Comparison of ENCODE assay signal across 17 mouse cellular contexts in genomic region chr17:13174029-13174428, GRCm38 (mm10). TPM values are rescaled to one million over a fixed set of nuclear protein-coding genes. Genes with fewer than 3 reads are reported as not detected.
"Had no signal": no experiment of that assay in that cellular context is flagged by ENCODE, and none has a peak within 500 bp of the region (broad histone marks: within the 10 kb centered on the region; RNA-seq: fewer than 3 reads in every experiment).

No protein-coding gene starts in this region.

RNA-seq across cellular contexts. Expression of gene Unc93a, which starts 42.4 kb away (rescaled TPM):
- total RNA-seq: layer of hippocampus, postnatal 25 days; left cerebral cortex, postnatal 14 days had no signal
- polyA plus RNA-seq: kidney, embryonic 14.5 days; limb, embryonic 10.5 days; liver, embryonic 11.5 days; liver, embryonic 15.5 days; lung, embryonic 14.5 days; macrophage; midbrain, embryonic 10.5 days; midbrain, embryonic 14.5 days; neural tube, embryonic 14.5 days; stomach, embryonic 16.5 days; urinary bladder, adult 2 months had no signal

RNA-seq across cellular contexts. Expression of gene Smok2a, which starts 47.0 kb away (rescaled TPM):
- total RNA-seq: layer of hippocampus, postnatal 25 days; left cerebral cortex, adult 2 months; left cerebral cortex, postnatal 14 days had no signal
- polyA plus RNA-seq: kidney, embryonic 14.5 days; large intestine, adult 2 months; limb, embryonic 10.5 days; limb, embryonic 14.5 days; liver, embryonic 11.5 days; liver, embryonic 15.5 days; lung, embryonic 14.5 days; macrophage; midbrain, embryonic 10.5 days; midbrain, embryonic 14.5 days; neural tube, embryonic 14.5 days; small intestine, adult 2 months; stomach, embryonic 16.5 days; urinary bladder, adult 2 months had no signal

RNA-seq across cellular contexts. Expression of gene Smok2b, which starts 56.0 kb away (rescaled TPM):
- total RNA-seq: layer of hippocampus, postnatal 25 days; left cerebral cortex, adult 2 months; left cerebral cortex, postnatal 14 days had no signal
- polyA plus RNA-seq: kidney, embryonic 14.5 days; large intestine, adult 2 months; limb, embryonic 10.5 days; limb, embryonic 14.5 days; liver, embryonic 11.5 days; liver, embryonic 15.5 days; lung, embryonic 14.5 days; macrophage; midbrain, embryonic 10.5 days; midbrain, embryonic 14.5 days; neural tube, embryonic 14.5 days; small intestine, adult 2 months; stomach, embryonic 16.5 days; urinary bladder, adult 2 months had no signal
